Comparison of ENCODE assay signal across 16 mouse cellular contexts in the genomic region with DNA sequence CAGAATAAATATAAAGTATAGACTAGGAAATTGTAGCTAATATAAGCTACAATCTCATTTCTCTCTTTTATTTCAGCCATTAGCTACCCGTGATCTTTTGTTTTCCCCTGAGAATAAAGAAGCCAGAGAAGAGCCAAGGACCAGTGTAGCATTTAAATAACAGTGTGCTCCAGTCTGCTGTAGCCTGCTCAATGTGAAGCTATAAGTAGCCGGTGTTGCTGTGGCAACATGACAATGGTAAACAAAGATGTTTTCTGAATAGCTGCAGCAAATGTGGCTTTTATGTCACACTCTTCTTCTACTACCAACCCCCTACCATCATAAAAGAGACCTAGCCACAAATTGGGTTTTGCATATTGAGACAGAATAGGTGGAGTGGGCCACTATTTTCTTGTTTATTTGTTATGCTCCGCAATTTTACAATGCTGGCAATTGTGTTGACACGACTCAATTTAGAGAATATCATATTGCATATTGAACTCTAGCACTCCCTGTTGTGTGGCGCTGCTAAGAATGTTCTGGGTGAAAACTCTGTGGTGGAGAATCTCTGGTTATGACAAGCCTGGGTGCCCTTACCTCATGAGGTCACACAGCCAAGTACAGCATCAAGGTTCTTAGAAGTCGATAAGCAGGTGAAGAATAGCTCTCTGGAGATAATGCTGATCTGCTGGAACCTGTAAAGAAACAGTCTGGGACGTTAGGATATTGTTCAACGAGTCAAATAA.
DNase-seq lines count a peak whose midpoint lies in the region; ATAC-seq lines count a peak whose summit lies in the region.
"Had no signal": no experiment of that assay in that cellular context is flagged by ENCODE, and none has a peak within 500 bp of the region (broad histone marks: within the 10 kb centered on the region; RNA-seq: fewer than 3 reads in every experiment).

No protein-coding gene starts in this region.

- H3K9ac ChIP-seq in hindbrain, embryonic 13.5 days, result no peak overlapping the region
- no peak overlapping the region for H3K9ac ChIP-seq in midbrain, embryonic 16.5 days (ENCODE audit: low read depth, low read length)
- H3K9ac ChIP-seq: embryonic facial prominence, embryonic 15.5 days had no signal

- WGBS in hindbrain, embryonic 13.5 days, result 42% methylated on average over 8 of the region's 8 CpGs
- 34% methylated on average over 8 of the region's 8 CpGs for WGBS in midbrain, embryonic 16.5 days

- H3K27ac ChIP-seq in hindbrain, embryonic 13.5 days, result peak overlapping the region; percentile 10
- peak overlapping the region; percentile 60; the same call in 1 of the 2 replicates for H3K27ac ChIP-seq in midbrain, embryonic 16.5 days (ENCODE audit: low read length)
- H3K27ac ChIP-seq: embryonic facial prominence, embryonic 15.5 days; kidney, postnatal 0 days had no signal

- no peak overlapping the region for H3K4me2 ChIP-seq in hindbrain, embryonic 13.5 days
- no peak overlapping the region for H3K4me2 ChIP-seq in midbrain, embryonic 16.5 days (ENCODE audit: low read length)
- H3K4me2 ChIP-seq: embryonic facial prominence, embryonic 15.5 days; liver, embryonic 11.5 days had no signal

- H3K4me1 ChIP-seq in hindbrain, embryonic 13.5 days (replicated peaks), result peaks cover 19% of the 10 kb centered on the region
- H3K4me1 ChIP-seq in midbrain, embryonic 16.5 days (ENCODE audit: control insufficient read depth, insufficient read depth, low read length), result peaks cover 6% of the 10 kb centered on the region
- H3K4me1 ChIP-seq: embryonic facial prominence, embryonic 15.5 days; megakaryocyte, embryonic 14.5 days had no signal

- H3K4me3 ChIP-seq in hindbrain, embryonic 13.5 days, result no peak overlapping the region
- H3K4me3 ChIP-seq in midbrain, embryonic 16.5 days (ENCODE audit: low read depth, low read length), result no peak overlapping the region
- H3K4me3 ChIP-seq: embryonic facial prominence, embryonic 15.5 days; megakaryocyte, embryonic 14.5 days had no signal

- no peaks in the 10 kb centered on the region for H3K36me3 ChIP-seq in hindbrain, embryonic 13.5 days
- no peaks in the 10 kb centered on the region for H3K36me3 ChIP-seq in midbrain, embryonic 16.5 days (ENCODE audit: control insufficient read depth, insufficient read depth, low read length)
- H3K36me3 ChIP-seq: embryonic facial prominence, embryonic 15.5 days had no signal

- no peaks in the 10 kb centered on the region for H3K27me3 ChIP-seq in hindbrain, embryonic 13.5 days
- H3K27me3 ChIP-seq in midbrain, embryonic 16.5 days (ENCODE audit: control insufficient read depth, insufficient read depth, low read depth, low read length), result no peaks in the 10 kb centered on the region
- H3K27me3 ChIP-seq: CH12.LX; embryonic facial prominence, embryonic 15.5 days; megakaryocyte, embryonic 14.5 days had no signal

- DNase-seq in brain, adult 2 months (ENCODE audit: low read depth, low spot score), result peak; percentile 61
- peak; percentile 34 for DNase-seq in brain, embryonic 18.5 days (ENCODE audit: low read depth, low spot score)
- no peak for DNase-seq in urinary bladder, postnatal 10 days (ENCODE audit: low spot score)
- no peak for DNase-seq in adrenal gland, postnatal 25 days
- DNase-seq in thymus, postnatal 36 days, result no peak
- DNase-seq: cerebellum, adult 9-11 months; heart, adult 11 months; thymus, adult 2 months had no signal

- no peaks in the 10 kb centered on the region for H3K9me3 ChIP-seq in hindbrain, embryonic 13.5 days
- H3K9me3 ChIP-seq in midbrain, embryonic 16.5 days (replicated peaks; ENCODE audit: control insufficient read depth, low read length, poor library complexity, severe bottlenecking), result no peaks in the 10 kb centered on the region
- H3K9me3 ChIP-seq: embryonic facial prominence, embryonic 15.5 days; megakaryocyte, embryonic 14.5 days had no signal

- ATAC-seq in hindbrain, embryonic 13.5 days (ENCODE audit: low FRiP score), result peak; percentile 85
- peak; percentile 91 for ATAC-seq in midbrain, embryonic 16.5 days
- ATAC-seq: lung, postnatal 0 days had no signal

Comparison
In these comparisons a context has a peak if more than half of its experiments do, and no peak if none do; other contexts are left out.
1. DNase-seq: peak in brain, adult 2 months (single experiment) and brain, embryonic 18.5 days (single experiment); none in urinary bladder, postnatal 10 days (single experiment), adrenal gland, postnatal 25 days (single experiment) and thymus, postnatal 36 days (0 of 2).